ENCODE assay signal across 17 mouse cellular contexts in the genomic region with DNA sequence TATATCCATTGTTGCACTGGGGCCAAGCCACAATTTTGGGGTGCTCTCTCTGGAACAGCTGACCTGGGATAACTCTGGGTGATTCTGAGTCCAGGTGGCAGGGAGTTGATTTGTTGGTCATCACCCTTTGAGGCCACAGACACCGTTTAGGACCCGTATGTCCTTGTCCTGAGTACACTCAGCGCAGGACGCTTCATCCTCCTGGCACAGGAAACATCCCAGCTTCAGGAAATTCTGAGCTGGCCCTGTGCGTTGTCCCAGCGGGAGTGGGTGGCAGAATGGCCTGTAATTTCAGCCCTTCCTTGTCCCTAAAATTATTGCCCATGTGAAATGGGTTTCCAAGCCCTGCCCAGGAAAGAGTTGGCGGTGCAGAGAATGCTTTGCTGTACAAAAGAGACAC. TPM values are rescaled to one million over a fixed set of nuclear protein-coding genes. Genes with fewer than 3 reads are reported as not detected.
DNase-seq lines count a peak whose midpoint lies in the region; ATAC-seq lines count a peak whose summit lies in the region.
"Had no signal": no experiment of that assay in that cellular context is flagged by ENCODE, and none has a peak within 500 bp of the region (broad histone marks: within the 10 kb centered on the region; RNA-seq: fewer than 3 reads in every experiment).

No protein-coding gene starts in this region.

- H3K4me2 ChIP-seq in heart, embryonic 11.5 days, result no peak overlapping the region
- H3K4me2 ChIP-seq: embryonic facial prominence, embryonic 13.5 days; forebrain, embryonic 13.5 days; heart, embryonic 15.5 days; neural tube, embryonic 12.5 days had no signal

- no peak overlapping the region for H3K4me3 ChIP-seq in heart, embryonic 11.5 days (ENCODE audit: low read depth, low read length)
- H3K4me3 ChIP-seq: embryonic facial prominence, embryonic 13.5 days; forebrain, embryonic 13.5 days; heart, embryonic 15.5 days; midbrain, embryonic 10.5 days; neural tube, embryonic 12.5 days had no signal

- 81% methylated on average over 7 of the region's 7 CpGs for whole genome bisulfite sequencing in heart, embryonic 11.5 days (ENCODE audit: insufficient replicate concordance)

- H3K27me3 ChIP-seq in heart, embryonic 11.5 days (ENCODE audit: control insufficient read depth, insufficient read depth, low read length), result peaks cover 3% of the 10 kb centered on the region; the same call in 1 of the 2 replicates
- H3K27me3 ChIP-seq: forebrain, embryonic 13.5 days; neural tube, embryonic 12.5 days had no signal

- no peak for ATAC-seq in heart, embryonic 11.5 days (replicated peaks; ENCODE audit: insufficient number of reproducible peaks, low FRiP score, low TSS enrichment)
- ATAC-seq: forebrain, embryonic 13.5 days; liver, postnatal 0 days had no signal

- no peak overlapping the region for H3K9ac ChIP-seq in heart, embryonic 11.5 days (ENCODE audit: low read depth, low read length)
- H3K9ac ChIP-seq: embryonic facial prominence, embryonic 13.5 days; forebrain, embryonic 13.5 days; heart, embryonic 15.5 days; liver, postnatal 0 days; neural tube, embryonic 12.5 days had no signal

- no peak overlapping the region for H3K27ac ChIP-seq in heart, embryonic 11.5 days (ENCODE audit: low read depth, low read length)
- H3K27ac ChIP-seq: embryonic facial prominence, embryonic 13.5 days; forebrain, embryonic 13.5 days; heart, embryonic 15.5 days; kidney, postnatal 0 days; midbrain, embryonic 10.5 days; neural tube, embryonic 12.5 days had no signal

- H3K4me1 ChIP-seq in heart, embryonic 11.5 days (ENCODE audit: control insufficient read depth, insufficient read depth, low read length), result no peaks in the 10 kb centered on the region
- H3K4me1 ChIP-seq: embryonic facial prominence, embryonic 13.5 days; forebrain, embryonic 13.5 days; heart, embryonic 15.5 days; neural tube, embryonic 12.5 days had no signal

- no peaks in the 10 kb centered on the region for H3K9me3 ChIP-seq in heart, embryonic 11.5 days (replicated peaks; ENCODE audit: control insufficient read depth, low read length)
- H3K9me3 ChIP-seq: embryonic facial prominence, embryonic 13.5 days; forebrain, embryonic 13.5 days; heart, embryonic 15.5 days; midbrain, embryonic 10.5 days; neural tube, embryonic 12.5 days had no signal

- peak; percentile 89 for DNase-seq in heart, adult 11 months
- peak; percentile 1 for DNase-seq in layer of hippocampus, adult 8-10 months (ENCODE audit: low spot score in 2 of 2)
- DNase-seq in layer of hippocampus, adult 9-10 months (ENCODE audit: low spot score), result no peak
- peak; percentile 5 for DNase-seq in thymus, postnatal 4 days
- DNase-seq in thymus, postnatal 25 days, result no peak
- DNase-seq in urinary bladder, postnatal 4 days (ENCODE audit: low spot score in 2 of 2), result peak; percentile 15 to 54
- DNase-seq in left cerebral cortex, adult 8-10 months (ENCODE audit: low spot score in 2 of 2), result no peak
- DNase-seq: cerebellum, adult 9-11 months; left cerebral cortex, postnatal 4 days; liver, postnatal 0 days had no signal

- no peaks in the 10 kb centered on the region for H3K36me3 ChIP-seq in heart, embryonic 11.5 days (ENCODE audit: control insufficient read depth, insufficient read depth, low read length)
- H3K36me3 ChIP-seq: embryonic facial prominence, embryonic 13.5 days; heart, embryonic 15.5 days; midbrain, embryonic 10.5 days; neural tube, embryonic 12.5 days had no signal

RNA-seq across cellular contexts. Expression of a gene that starts 37.6 kb away (rescaled TPM):
- polyA plus RNA-seq in heart, embryonic 11.5 days (2014; fragmentation: Nextera tagmentation; extraction: Ambion mirVana), result 19.6 and 21.6 TPM in 2 replicates
- 1 to 10 TPM; 1.7 to 2.2 (median 1.7) TPM for total RNA-seq in layer of hippocampus, adult 8-10 months (2022)
- 1 to 10 TPM; 1.3 to 2.6 (median 2.1) TPM for total RNA-seq in left cerebral cortex, adult 8-10 months (2022)

Comparison
In these comparisons a context has a peak if more than half of its experiments do, and no peak if none do; other contexts are left out.
1. DNase-seq: peak in heart, adult 11 months (single experiment), layer of hippocampus, adult 8-10 months (2 of 2), thymus, postnatal 4 days (single experiment) and urinary bladder, postnatal 4 days (2 of 2); none in layer of hippocampus, adult 9-10 months (single experiment), thymus, postnatal 25 days (single experiment) and left cerebral cortex, adult 8-10 months (0 of 2).